Mouse (Mus musculus) neural tube, embryonic 12.5 days (tissue): ENCODE results near the gene Satb1. TPM values are rescaled to one million over a fixed set of nuclear protein-coding genes. Genes with fewer than 3 reads are reported as not detected.
A peak's percentile ranks its signal among the peaks of the same experiment; 100 is the strongest.

ENCODE experiments used
- ATAC-seq: fragments of 200-750 bp; cut with Nextera tagmentation; 2 replicates; pipeline ENCODE4 v1.8.0; 2017; ENCODE audit warnings: low read depth, mild to moderate bottlenecking, moderate TSS enrichment, moderate library complexity; ENCODE audit not compliant: low FRiP score
- H3K27ac ChIP-seq: fragments of 300-500 bp; sonication (generic); 2 replicates; pipeline ENCODE4 v1.5.1; 2016
- H3K27me3 ChIP-seq: fragments of 300-500 bp; sonication (generic); replicated peaks from 2 replicates; pipeline ENCODE4 v1.6.1; 2016; ENCODE audit warnings: mild to moderate bottlenecking
- H3K36me3 ChIP-seq: fragments of 300-500 bp; sonication (generic); 2 replicates; pipeline ENCODE4 v1.6.1; 2016; ENCODE audit warnings: mild to moderate bottlenecking
- H3K4me1 ChIP-seq: fragments of 300-500 bp; sonication (generic); 2 replicates; pipeline ENCODE4 v1.6.1; 2016
- H3K4me2 ChIP-seq: fragments of 300-500 bp; sonication (generic); replicated peaks from 2 replicates; pipeline ENCODE4 v1.6.1; 2016; ENCODE audit warnings: mild to moderate bottlenecking
- H3K4me3 ChIP-seq: fragments of 300-500 bp; sonication (generic); 2 replicates; pipeline ENCODE4 v1.5.1; 2016
- H3K9ac ChIP-seq: fragments of 300-500 bp; sonication (generic); 2 replicates; pipeline ENCODE4 v1.6.1; 2016; ENCODE audit warnings: mild to moderate bottlenecking
- H3K9me3 ChIP-seq: fragments of 300-500 bp; sonication (generic); 2 replicates; pipeline ENCODE4 v1.6.1; 2016; ENCODE audit warnings: mild to moderate bottlenecking
- WGBS: fragments of 180-500 bp; shearing (Covaris S2); methylation state at CpG from one replicate; pipeline ENCODE4 v1.1.7; 2016; 5-methylcytosine and 5-hydroxymethylcytosine counted together
- polyA plus RNA-seq: library from polyadenylated mRNA; unstranded; fragments of >200 nt; fragmentation: Nextera tagmentation; extraction: Ambion mirVana; gene quantifications from 2 replicates; pipeline ENCODE4 v1.2.1, GENCODE M21; 2016

Satb1 gene
- polyA plus RNA-seq, 1 experiment from 2014 or later, result 36.5 TPM

GRCm38 (mm10) chr17:51812942-51813783, 19.9 kb downstream of the Satb1 start:
- Histone ChIP-seq H3K9ac (peak overlapping the region; percentile 94), H3K36me3 (0 out of 2 replicates have a peak, but pooled peaks cover 5% of the 10 kb centered on the region), H3K4me1 (peaks cover 5% of the 10 kb centered on the region; the same call in 1 of the 2 replicates), H3K4me2 (peak overlapping the region; percentile 69), H3K27ac (peak overlapping the region; percentile 96), H3K4me3 (peak overlapping the region; percentile 89), H3K9me3 (no peaks in the 10 kb centered on the region), H3K27me3 (no peaks in the 10 kb centered on the region)
- ATAC-seq, result peak; percentile 87
- under 1% methylated on average over 97 of the region's 115 CpGs for WGBS

- Histone ChIP-seq H3K27ac (peak overlapping the region; percentile 96), H3K9ac (peak overlapping the region; percentile 94), H3K4me2 (peak overlapping the region; percentile 69), H3K4me1 (peaks cover 5% of the 10 kb centered on the region; the same call in 1 of the 2 replicates), H3K27me3 (no peaks in the 10 kb centered on the region), H3K36me3 (0 out of 2 replicates have a peak, but pooled peaks cover 5% of the 10 kb centered on the region), H3K9me3 (no peaks in the 10 kb centered on the region), H3K4me3 (peak overlapping the region; percentile 89)
- ATAC-seq, result peak; percentile 73
- WGBS, result under 1% methylated on average over 34 of the region's 48 CpGs
These were observed 20.7 kb downstream of the Satb1 start for GRCm38 (mm10) chr17:51812261-51812941.

- Histone ChIP-seq H3K27ac (no peak overlapping the region), H3K36me3 (0 out of 2 replicates have a peak, but pooled peaks cover 5% of the 10 kb centered on the region), H3K27me3 (no peaks in the 10 kb centered on the region), H3K9me3 (no peaks in the 10 kb centered on the region), H3K4me3 (peak overlapping the region; percentile 89), H3K4me2 (peak overlapping the region; percentile 69), H3K9ac (peak overlapping the region; percentile 94), H3K4me1 (peaks cover 5% of the 10 kb centered on the region; the same call in 1 of the 2 replicates)
- no peak for ATAC-seq
- WGBS, result 0% methylated on average over 11 of the region's 11 CpGs
These were observed 21.2 kb downstream of the Satb1 start for GRCm38 (mm10) chr17:51811911-51812260.

GRCm38 (mm10) chr17:51811086-51811868, 21.8 kb downstream of the Satb1 start:
- ATAC-seq, result no peak
- H3K36me3 ChIP-seq, result 0 out of 2 replicates have a peak, but pooled peaks cover 5% of the 10 kb centered on the region
- H3K4me3 ChIP-seq, result peak overlapping the region; percentile 89
- H3K27ac ChIP-seq, result no peak overlapping the region
- peaks cover 7% of the 10 kb centered on the region; the same call in 1 of the 2 replicates for H3K4me1 ChIP-seq
- no peaks in the 10 kb centered on the region for H3K27me3 ChIP-seq
- no peaks in the 10 kb centered on the region for H3K9me3 ChIP-seq
- H3K4me2 ChIP-seq, result peak overlapping the region; percentile 69
- WGBS, result 4% methylated on average over 8 of the region's 8 CpGs
- peak overlapping the region; percentile 94 for H3K9ac ChIP-seq

GRCm38 (mm10) chr17:51807429-51807828, 25.7 kb downstream of the Satb1 start:
- H3K4me1 ChIP-seq, result peaks cover 11% of the 10 kb centered on the region
- H3K4me3 ChIP-seq, result no peak overlapping the region
- H3K27ac ChIP-seq, result no peak overlapping the region
- no peak overlapping the region for H3K4me2 ChIP-seq
- WGBS, result 67% methylated on average over 5 of the region's 5 CpGs
- peaks cover 26% of the 10 kb centered on the region; the same call in 1 of the 2 replicates for H3K36me3 ChIP-seq
- no peaks in the 10 kb centered on the region for H3K27me3 ChIP-seq
- no peaks in the 10 kb centered on the region for H3K9me3 ChIP-seq
- no peak for ATAC-seq
- no peak overlapping the region for H3K9ac ChIP-seq

- ATAC-seq, result no peak
- H3K4me1 ChIP-seq, result peaks cover 11% of the 10 kb centered on the region
- no peaks in the 10 kb centered on the region for H3K9me3 ChIP-seq
- H3K27me3 ChIP-seq, result no peaks in the 10 kb centered on the region
- peaks cover 31% of the 10 kb centered on the region; the same call in 1 of the 2 replicates for H3K36me3 ChIP-seq
- no peak overlapping the region for H3K9ac ChIP-seq
- no peak overlapping the region for H3K4me2 ChIP-seq
- H3K27ac ChIP-seq, result no peak overlapping the region
- H3K4me3 ChIP-seq, result no peak overlapping the region
- WGBS, result 62% methylated on average over 12 of the region's 12 CpGs
These were observed 26.7 kb downstream of the Satb1 start for GRCm38 (mm10) chr17:51806124-51806960.

- 82% methylated on average over 6 of the region's 6 CpGs for WGBS
These were observed 32.9 kb downstream of the Satb1 start for GRCm38 (mm10) chr17:51800208-51800607.

GRCm38 (mm10) chr17:51796459-51796858, 36.6 kb downstream of the Satb1 start:
- no peaks in the 10 kb centered on the region for H3K9me3 ChIP-seq
- peaks cover 10% of the 10 kb centered on the region; the same call in 1 of the 2 replicates for H3K36me3 ChIP-seq
- H3K27ac ChIP-seq, result no peak overlapping the region
- no peak overlapping the region for H3K4me2 ChIP-seq
- no peak overlapping the region for H3K4me3 ChIP-seq
- WGBS, result 91% methylated on average over 5 of the region's 5 CpGs
- no peaks in the 10 kb centered on the region for H3K27me3 ChIP-seq
- no peaks in the 10 kb centered on the region; the same call in 1 of the 2 replicates for H3K4me1 ChIP-seq
- ATAC-seq, result no peak
- no peak overlapping the region for H3K9ac ChIP-seq

More at GRCm38 (mm10) chr17:51800208-51800607, 32.9 kb downstream of the Satb1 start:
- ATAC-seq, result no peak
- Histone ChIP-seq H3K27me3 (no peaks in the 10 kb centered on the region), H3K9me3 (no peaks in the 10 kb centered on the region), H3K36me3 (peaks cover 22% of the 10 kb centered on the region; the same call in 1 of the 2 replicates), H3K4me2 (no peak overlapping the region), H3K4me3 (no peak overlapping the region), H3K27ac (no peak overlapping the region), H3K4me1 (no peaks in the 10 kb centered on the region; the same call in 1 of the 2 replicates), H3K9ac (no peak overlapping the region)

- ATAC-seq, result no peak
- Histone ChIP-seq H3K4me2 (no peak overlapping the region), H3K4me3 (no peak overlapping the region), H3K4me1 (peaks cover 5% of the 10 kb centered on the region), H3K9me3 (no peaks in the 10 kb centered on the region), H3K27ac (no peak overlapping the region), H3K9ac (no peak overlapping the region), H3K36me3 (0 out of 2 replicates have a peak, but pooled peaks cover 5% of the 10 kb centered on the region), H3K27me3 (no peaks in the 10 kb centered on the region)
- 77% methylated on average over 5 of the region's 5 CpGs for WGBS
These were observed 41.9 kb downstream of the Satb1 start for GRCm38 (mm10) chr17:51791226-51791625.

GRCm38 (mm10) chr17:51790387-51791060, 42.6 kb downstream of the Satb1 start:
- Histone ChIP-seq H3K27me3 (no peaks in the 10 kb centered on the region), H3K4me1 (peaks cover 5% of the 10 kb centered on the region), H3K9ac (no peak overlapping the region), H3K4me2 (peak overlapping the region; percentile 32), H3K36me3 (0 out of 2 replicates have a peak, but pooled peaks cover 5% of the 10 kb centered on the region), H3K4me3 (no peak overlapping the region), H3K27ac (no peak overlapping the region), H3K9me3 (no peaks in the 10 kb centered on the region)
- peak; percentile 85 for ATAC-seq
- WGBS, result 9% methylated on average over 8 of the region's 8 CpGs
